Mouse (Mus musculus) adrenal gland, adult (tissue): ENCODE results near the gene Gpsm1.

Source experiments
- DNase-seq, 2 experiments: peaks; one replicate each; pipeline ENCODE4 v3.0.0; 2022 to 2023; ENCODE audit warnings: low spot score in 1 of 2; ENCODE audit not compliant: inconsistent age in 2 of 2

The Gpsm1 gene

GRCm38 (mm10) chr2:26338302-26339203, 23.2 kb downstream of the Gpsm1 start:
- DNase-seq: peak in 1 of 2 experiments; percentile 55

- DNase-seq: peak; percentile 83 to 84
Measured at GRCm38 (mm10) chr2:26339204-26339551, 23.9 kb downstream of the Gpsm1 start.

- DNase-seq: no peak
Measured at GRCm38 (mm10) chr2:26341510-26341981, 26.2 kb downstream of the Gpsm1 start.

- DNase-seq: no peak
Measured at GRCm38 (mm10) chr2:26342044-26342443, 26.7 kb downstream of the Gpsm1 start.

GRCm38 (mm10) chr2:26342609-26343490, 27.5 kb downstream of the Gpsm1 start:
- DNase-seq: peak; percentile 43 to 67

GRCm38 (mm10) chr2:26348241-26348640, 32.9 kb downstream of the Gpsm1 start:
- peak in 1 of 2 experiments; percentile 53 for DNase-seq

GRCm38 (mm10) chr2:26351358-26352290, 36.3 kb downstream of the Gpsm1 start, which contains the start of gene Dnlz:
Gene Dnlz, minus strand, starts transcription at chr2:26352110.
- DNase-seq: peak; percentile 94 to 97

GRCm38 (mm10) chr2:26352291-26352910, 37.1 kb downstream of the Gpsm1 start:
- peak; percentile 60 to 81 for DNase-seq

GRCm38 (mm10) chr2:26353066-26353980, 38.0 kb downstream of the Gpsm1 start:
- DNase-seq: no peak

GRCm38 (mm10) chr2:26354401-26354800, 39.1 kb downstream of the Gpsm1 start:
- DNase-seq: no peak

GRCm38 (mm10) chr2:26356231-26356630, 40.9 kb downstream of the Gpsm1 start:
- no peak for DNase-seq

- no peak for DNase-seq
Measured at GRCm38 (mm10) chr2:26356678-26357077, 41.4 kb downstream of the Gpsm1 start.

GRCm38 (mm10) chr2:26357484-26357883, 42.2 kb downstream of the Gpsm1 start:
- peak in 1 of 2 experiments; percentile 47 for DNase-seq

- no peak for DNase-seq
Measured at GRCm38 (mm10) chr2:26358667-26359320, 43.5 kb downstream of the Gpsm1 start.

GRCm38 (mm10) chr2:26359983-26360382, 44.7 kb downstream of the Gpsm1 start:
- peak in 1 of 2 experiments; percentile 57 for DNase-seq

GRCm38 (mm10) chr2:26360772-26361171, 45.5 kb downstream of the Gpsm1 start, which contains the start of gene Card9:
Gene Card9, minus strand, starts transcription at chr2:26360918.
- DNase-seq: peak in 1 of 2 experiments; percentile 43

- DNase-seq: no peak
Measured at GRCm38 (mm10) chr2:26362991-26363390, 47.7 kb downstream of the Gpsm1 start.

GRCm38 (mm10) chr2:26363481-26363880, 48.2 kb downstream of the Gpsm1 start:
- no peak for DNase-seq
